Mouse (Mus musculus) stomach, postnatal 0 days (tissue): ENCODE results near the gene Tfb2m. TPM values are rescaled to one million over a fixed set of nuclear protein-coding genes. Genes with fewer than 3 reads are reported as not detected.
"Not testable (repeated sequence)": the region's sequence is repeated elsewhere in the genome, so short reads cannot be mapped to it uniquely, and the experiment has no call there.

Experiments
- ATAC-seq: fragments of 200-750 bp; cut with Nextera tagmentation; 2 replicates; pipeline ENCODE4 v1.8.0; 2017; ENCODE audit not compliant: low FRiP score, low TSS enrichment
- DNase-seq: peaks from one replicate; pipeline ENCODE4 v3.0.0-alpha.2; 2016; ENCODE audit warnings: low spot score
- H3K27ac ChIP-seq: fragments of 300-500 bp; sonication (generic); replicated peaks from 2 replicates; pipeline ENCODE4 v1.5.1; 2014; ENCODE audit warnings: mild to moderate bottlenecking, control low read depth
- H3K27me3 ChIP-seq: fragments of 300-500 bp; sonication (generic); 2 replicates; pipeline ENCODE4 v1.6.1; 2014; ENCODE audit warnings: low read length; ENCODE audit not compliant: control insufficient read depth, insufficient read depth
- H3K36me3 ChIP-seq: fragments of 300-500 bp; sonication (generic); 2 replicates; pipeline ENCODE4 v1.6.1; 2014; ENCODE audit warnings: low read length, mixed read lengths; ENCODE audit not compliant: control insufficient read depth, insufficient read depth
- H3K4me1 ChIP-seq: fragments of 300-500 bp; sonication (generic); replicated peaks from 2 replicates; pipeline ENCODE4 v1.6.1; 2014; ENCODE audit warnings: antibody characterized with exemption; ENCODE audit not compliant: control insufficient read depth, insufficient read depth
- H3K4me2 ChIP-seq: fragments of 300-500 bp; sonication (generic); replicated peaks from 2 replicates; pipeline ENCODE4 v1.6.1; 2014; ENCODE audit warnings: low read depth, mild to moderate bottlenecking, control low read depth, moderate library complexity
- H3K4me3 ChIP-seq: fragments of 300-500 bp; sonication (generic); 2 replicates; pipeline ENCODE4 v1.5.1; 2014; ENCODE audit warnings: low read depth, low read length, control low read depth
- H3K9ac ChIP-seq: fragments of 300-500 bp; sonication (generic); 2 replicates; pipeline ENCODE4 v1.6.1; 2014; ENCODE audit warnings: mild to moderate bottlenecking, low read length, control low read depth, mixed read lengths
- H3K9me3 ChIP-seq: fragments of 300-500 bp; sonication (generic); 2 replicates; pipeline ENCODE4 v1.6.1; 2016; ENCODE audit warnings: low read length; ENCODE audit not compliant: control insufficient read depth
- CTCF ChIP-seq: IDR thresholded peaks from 2 replicates; pipeline ENCODE4 v1.5.1; 2016; ENCODE audit warnings: antibody characterized with exemption, low read depth, mild to moderate bottlenecking, moderate library complexity
- EP300 ChIP-seq: optimal IDR thresholded peaks from 2 replicates; pipeline ENCODE3; 2016; ENCODE audit warnings: antibody characterized with exemption
- WGBS: fragments of 180-500 bp; shearing (Covaris S2); extraction: QIAGEN DNeasy Blood & Tissue Kit; methylation state at CpG from one replicate; pipeline ENCODE4 v1.1.7; 2014; 5-methylcytosine and 5-hydroxymethylcytosine counted together
- polyA plus RNA-seq: library from polyadenylated mRNA; unstranded; fragments of >200 nt; fragmentation: Nextera tagmentation; extraction: Ambion mirVana; gene quantifications from 2 replicates; pipeline ENCODE4 v1.2.1, GENCODE M21; 2015

Tfb2m gene
- polyA plus RNA-seq = 28.7 and 31.6 TPM in 2 replicates

DNA sequence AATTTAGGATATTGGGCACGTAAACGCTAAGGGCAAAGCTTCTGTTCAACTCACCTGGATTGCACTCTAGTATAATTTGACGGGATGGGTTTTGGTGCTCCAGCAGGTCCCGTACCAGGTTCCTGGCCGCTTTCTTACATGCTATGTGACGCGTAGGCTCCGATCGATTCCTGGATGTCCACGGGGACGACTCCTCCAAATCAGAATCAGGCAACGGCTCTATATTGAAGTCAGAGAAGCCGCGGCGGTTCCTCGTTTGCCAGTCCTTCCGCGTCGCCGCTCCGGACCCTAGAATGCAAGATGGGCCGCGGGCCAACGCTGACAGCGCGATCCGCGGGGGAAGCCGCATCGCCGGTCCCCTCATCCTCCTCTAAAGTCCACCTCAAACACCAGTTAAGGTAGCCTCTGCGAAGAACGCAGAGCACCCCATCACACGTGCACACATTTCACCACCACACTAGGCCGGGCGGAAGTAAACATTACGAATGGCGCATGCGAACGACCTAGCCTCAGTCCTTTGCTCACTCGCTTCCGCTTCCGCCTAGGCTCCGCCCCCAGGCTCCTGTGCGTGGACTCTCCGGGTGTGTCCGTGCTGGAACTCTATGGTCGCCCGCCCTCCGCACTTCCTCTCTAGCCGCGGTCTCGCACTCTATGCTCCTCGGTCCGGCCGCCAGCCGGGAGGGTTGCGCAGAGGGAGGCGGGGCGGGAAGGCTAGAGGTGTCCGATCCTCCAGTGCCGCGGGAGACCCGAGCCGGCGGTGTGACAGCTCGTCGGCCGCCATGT, at the start of gene Tfb2m, which contains the start of gene Cnst:
Gene Tfb2m, minus strand, starts transcription at position 500 of the 783 bp plus-strand sequence.
Gene Cnst, plus strand, starts transcription at position 603 of the 783 bp plus-strand sequence.
- not testable (repeated sequence) for H3K36me3 ChIP-seq, H3K9me3 ChIP-seq, H3K4me1 ChIP-seq, H3K27me3 ChIP-seq
- peak; percentile 98 for DNase-seq
- Histone ChIP-seq H3K4me3 (peak within 1 kb of the TSS; percentile 82), H3K9ac (peak within 1 kb of the TSS; percentile 84), H3K27ac (peak within 1 kb of the TSS; percentile 92), H3K4me2 (peak within 1 kb of the TSS; percentile 69)
- ATAC-seq = peak; percentile 99
- under 1% methylated on average over 66 of the region's 69 CpGs for WGBS

DNA sequence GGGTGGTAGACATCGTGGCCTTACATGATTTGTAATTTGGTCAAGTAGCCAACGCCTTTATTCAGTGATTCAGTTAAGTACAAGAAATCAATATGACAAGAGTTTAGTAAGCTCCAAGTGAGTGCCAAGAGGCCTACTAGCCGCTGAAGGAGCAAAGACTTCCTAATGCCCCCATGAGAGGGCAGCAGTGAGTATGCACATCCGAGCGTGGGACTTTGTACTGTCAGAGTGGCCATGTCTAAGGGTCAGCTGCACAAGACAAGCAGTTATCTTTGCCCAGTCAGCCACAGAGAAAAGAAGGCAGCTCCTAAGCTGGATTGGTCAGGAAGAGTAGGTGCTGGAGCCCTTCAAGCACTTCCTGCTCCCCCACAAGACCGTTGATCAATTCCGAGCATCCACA, 46.9 kb upstream of the Tfb2m start:
- Histone ChIP-seq H3K27ac (no peak overlapping the region), H3K4me1 (no peaks in the 10 kb centered on the region), H3K9me3 (no peaks in the 10 kb centered on the region), H3K36me3 (no peaks in the 10 kb centered on the region), H3K4me2 (no peak overlapping the region), H3K9ac (no peak overlapping the region), H3K4me3 (no peak overlapping the region), H3K27me3 (no peaks in the 10 kb centered on the region)
- 82% methylated on average over 7 of the region's 7 CpGs for WGBS
- ATAC-seq (no peak), DNase-seq (no peak)
- TF ChIP-seq EP300 (no peak), CTCF (peak; percentile 56)

DNA sequence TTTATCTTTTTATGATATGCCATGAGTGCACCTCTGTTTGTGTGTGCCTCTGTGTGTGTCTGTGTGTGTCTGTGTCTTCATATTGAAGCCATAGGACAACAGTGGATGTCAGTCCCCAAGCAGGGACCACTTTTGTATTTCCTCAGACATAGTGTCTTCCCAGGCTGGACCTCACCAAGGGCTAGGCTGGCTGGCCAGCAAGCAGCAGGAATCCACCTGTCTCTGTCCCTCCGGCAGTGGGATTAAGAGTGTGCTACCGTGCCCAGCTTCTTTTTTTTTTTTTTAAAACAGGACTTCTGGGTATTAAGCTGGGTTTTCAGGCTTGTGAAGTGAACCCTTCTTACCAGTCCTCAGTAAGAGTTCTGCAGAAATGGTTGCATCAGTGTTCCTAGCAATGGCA, 46.1 kb upstream of the Tfb2m start:
- 82% methylated on average over 2 of the region's 2 CpGs for WGBS

DNA sequence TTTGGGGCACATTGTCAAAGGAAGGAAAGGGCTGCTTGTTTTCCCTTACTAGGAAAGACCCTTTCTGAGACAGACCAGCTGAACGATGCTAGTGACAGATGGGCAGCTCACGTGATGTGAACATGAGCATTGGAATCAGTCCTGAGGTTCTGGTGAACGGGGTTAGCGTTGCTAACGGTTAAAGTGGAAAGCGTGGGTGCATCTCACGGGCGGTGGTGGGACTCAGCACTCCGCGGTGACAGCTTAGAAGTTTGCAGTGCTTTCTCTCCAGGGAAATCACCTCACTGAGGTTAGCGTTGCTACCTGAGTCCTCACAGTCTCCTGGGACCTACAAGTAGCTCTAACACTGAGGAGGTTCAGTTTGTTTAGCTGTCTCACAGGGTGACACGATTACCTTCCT, 45.6 kb upstream of the Tfb2m start:
- ATAC-seq (no peak), DNase-seq (no peak)
- Histone ChIP-seq H3K9ac (no peak overlapping the region), H3K9me3 (no peaks in the 10 kb centered on the region), H3K4me2 (no peak overlapping the region), H3K27me3 (no peaks in the 10 kb centered on the region), H3K4me1 (no peaks in the 10 kb centered on the region), H3K4me3 (no peak overlapping the region), H3K27ac (no peak overlapping the region), H3K36me3 (no peaks in the 10 kb centered on the region)
- TF ChIP-seq CTCF (no peak), EP300 (no peak)
- 74% methylated on average over 12 of the region's 12 CpGs for WGBS

More for the DNA sequence above, 46.1 kb upstream of the Tfb2m start:
- Histone ChIP-seq H3K36me3 (no peaks in the 10 kb centered on the region), H3K4me2 (no peak overlapping the region), H3K27ac (no peak overlapping the region), H3K27me3 (no peaks in the 10 kb centered on the region), H3K9me3 (no peaks in the 10 kb centered on the region), H3K9ac (no peak overlapping the region), H3K4me3 (no peak overlapping the region), H3K4me1 (no peaks in the 10 kb centered on the region)
- TF ChIP-seq CTCF (no peak), EP300 (no peak)
- no peak for DNase-seq
- no peak for ATAC-seq

DNA sequence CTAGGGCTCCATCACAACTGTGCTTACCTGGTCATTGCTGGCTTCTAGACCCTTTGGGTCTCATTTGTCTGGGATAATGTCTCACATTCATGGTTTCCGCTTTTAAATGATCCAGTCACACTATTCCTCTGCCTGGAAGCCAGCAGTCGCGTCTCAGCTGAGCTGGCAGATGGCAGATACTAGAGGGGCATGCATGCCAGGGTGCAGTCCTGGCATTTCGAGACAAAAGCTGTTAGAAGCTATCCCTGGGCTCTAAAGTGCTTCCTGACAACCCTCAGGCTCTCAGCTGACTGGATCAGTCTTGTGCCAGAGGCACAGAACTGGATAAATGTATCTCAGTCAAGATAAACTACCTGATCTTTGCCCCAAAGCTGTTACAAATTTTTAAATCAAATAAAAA, 42.2 kb upstream of the Tfb2m start:
- H3K27ac ChIP-seq = no peak overlapping the region
- H3K4me1 ChIP-seq = no peaks in the 10 kb centered on the region
- no peak for ATAC-seq
- no peak overlapping the region for H3K4me2 ChIP-seq
- H3K9me3 ChIP-seq = no peaks in the 10 kb centered on the region
- DNase-seq = no peak
- no peak overlapping the region for H3K9ac ChIP-seq
- no peaks in the 10 kb centered on the region for H3K36me3 ChIP-seq
- H3K4me3 ChIP-seq = no peak overlapping the region
- WGBS = 73% methylated on average over 4 of the region's 4 CpGs
- H3K27me3 ChIP-seq = no peaks in the 10 kb centered on the region
- TF ChIP-seq EP300 (no peak), CTCF (no peak)

DNA sequence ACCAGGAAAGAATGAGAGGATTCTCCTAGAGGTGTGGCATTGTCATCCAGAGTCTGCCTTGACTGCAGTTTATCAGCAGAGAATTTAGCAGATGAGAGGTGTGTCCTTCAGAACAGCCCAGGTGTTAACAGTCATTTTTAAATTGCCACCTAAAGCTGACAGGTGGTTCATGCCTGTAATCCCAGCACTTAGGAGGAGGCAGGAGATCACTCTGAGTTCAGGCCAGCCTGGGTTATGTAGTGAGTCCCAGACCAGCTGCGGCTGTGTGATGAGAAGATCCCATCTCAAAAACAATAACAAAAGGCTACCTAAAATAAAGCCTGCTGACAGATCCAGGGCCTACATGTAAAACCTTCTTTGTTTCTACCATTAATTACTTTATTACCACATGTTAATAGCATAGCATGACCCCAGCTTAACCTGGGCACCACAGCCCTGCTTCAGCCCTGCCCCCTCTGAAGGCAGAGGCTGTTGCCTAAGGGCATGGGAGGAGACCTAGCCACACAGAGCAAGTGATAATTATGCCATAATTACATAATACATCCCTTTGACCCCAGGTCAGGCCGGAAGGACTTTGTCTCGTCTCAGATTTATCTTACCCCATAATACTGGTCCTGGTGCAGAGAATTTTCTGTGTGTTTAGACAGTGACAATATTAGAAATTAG, 40.5 kb upstream of the Tfb2m start:
- no peak overlapping the region for H3K4me3 ChIP-seq
- TF ChIP-seq EP300 (no peak), CTCF (no peak)
- no peak overlapping the region for H3K9ac ChIP-seq
- H3K27me3 ChIP-seq = no peaks in the 10 kb centered on the region
- 51% methylated on average over 3 of the region's 3 CpGs for WGBS
- no peaks in the 10 kb centered on the region for H3K36me3 ChIP-seq
- no peaks in the 10 kb centered on the region for H3K9me3 ChIP-seq
- H3K4me2 ChIP-seq = no peak overlapping the region
- DNase-seq = no peak
- no peak for ATAC-seq
- H3K4me1 ChIP-seq = no peaks in the 10 kb centered on the region
- H3K27ac ChIP-seq = no peak overlapping the region
